Mouse (Mus musculus): Measurements from ENCODE around the gene Zfp13.

GRCm38 (mm10) chr17:23549441-23549840 is 49.8 kb downstream of the Zfp13 start:
- no peak for TF ChIP-seq UBTF (IDR thresholded peaks at IDR 0.05; ENCODE audit: low read depth, low read length)
- no peak for TF ChIP-seq RCOR1 (conservative IDR thresholded peaks at IDR 0.05; ENCODE audit: low read depth, low read length)
- no peak for TF ChIP-seq PAX5 (IDR thresholded peaks at IDR 0.05; ENCODE audit: low read length)
- no peak for TF ChIP-seq CTCF (conservative IDR thresholded peaks at IDR 0.05 in 1 of 2, IDR thresholded peaks at IDR 0.05 in 1 of 2; ENCODE audit: low read depth in 2 of 2, low read length in 2 of 2)
- no peak for TF ChIP-seq EP300 (IDR thresholded peaks at IDR 0.05; ENCODE audit: low read length)
- no peak for TF ChIP-seq NRF1 (IDR thresholded peaks at IDR 0.05; ENCODE audit: low read depth, low read length)
- no peak for TF ChIP-seq ZKSCAN1 (IDR thresholded peaks at IDR 0.05; ENCODE audit: borderline replicate concordance, low read depth, low read length)
- no peak for TF ChIP-seq POLR2A (IDR thresholded peaks at IDR 0.05; ENCODE audit: low read depth, low read length)
- TF ChIP-seq RAD21 (IDR thresholded peaks at IDR 0.05; ENCODE audit: low read depth, low read length): no peak
- TF ChIP-seq TBP (conservative IDR thresholded peaks at IDR 0.05; ENCODE audit: low read depth, low read length): no peak

All from CH12.LX (cell line).